Mouse (Mus musculus): ENCODE measurements at regions not wholly inside any gene's neighbourhood (a gene's known extent, or its start where the extent isn't known, plus 50 kb on each side); places are given as distances from the start of the nearest gene placed in this dataset.
A peak's percentile ranks its signal among the peaks of the same experiment; 100 is the strongest.

- no peak for ATAC-seq (ENCODE audit: insufficient number of reproducible peaks, insufficient read depth, low FRiP score, low TSS enrichment, low read depth)
- WGBS, result 18% methylated on average over 11 of the region's 11 CpGs
- H3K27me3 ChIP-seq, result no peaks in the 10 kb centered on the region
- no peaks in the 10 kb centered on the region for H3K36me3 ChIP-seq
- no peak overlapping the region for H3K9ac ChIP-seq
- peak overlapping the region; percentile 12; the same call in 1 of the 2 replicates for H3K4me2 ChIP-seq
- no peaks in the 10 kb centered on the region for H3K9me3 ChIP-seq
- no peak overlapping the region for H3K27ac ChIP-seq
- H3K4me1 ChIP-seq, result 0 out of 2 replicates have a peak, but pooled peaks cover 9% of the 10 kb centered on the region
- no peak overlapping the region for H3K4me3 ChIP-seq
Measured at GRCm38 (mm10) chr11:25157135-25157860, 1053.3 kb downstream of the 5730522E02Rik start.

GRCm38 (mm10) chr11:25157861-25158245 lies 1052.7 kb downstream of the 5730522E02Rik start:
- H3K4me3 ChIP-seq, result no peak overlapping the region
- no peaks in the 10 kb centered on the region for H3K27me3 ChIP-seq
- no peak overlapping the region for H3K27ac ChIP-seq
- no peaks in the 10 kb centered on the region for H3K36me3 ChIP-seq
- H3K9ac ChIP-seq, result no peak overlapping the region
- H3K4me1 ChIP-seq, result 0 out of 2 replicates have a peak, but pooled peaks cover 9% of the 10 kb centered on the region
- H3K9me3 ChIP-seq, result no peaks in the 10 kb centered on the region
- no peak overlapping the region for H3K4me2 ChIP-seq
- 43% methylated on average over 3 of the region's 3 CpGs for WGBS
- ATAC-seq (ENCODE audit: insufficient number of reproducible peaks, insufficient read depth, low FRiP score, low TSS enrichment, low read depth), result no peak

GRCm38 (mm10) chr11:25158884-25159283 lies 1051.7 kb downstream of the 5730522E02Rik start:
- no peak for ATAC-seq (ENCODE audit: insufficient number of reproducible peaks, insufficient read depth, low FRiP score, low TSS enrichment, low read depth)
- Histone ChIP-seq H3K27me3 (no peaks in the 10 kb centered on the region), H3K4me2 (no peak overlapping the region), H3K4me3 (no peak overlapping the region), H3K36me3 (no peaks in the 10 kb centered on the region), H3K9ac (no peak overlapping the region), H3K9me3 (no peaks in the 10 kb centered on the region), H3K4me1 (0 out of 2 replicates have a peak, but pooled peaks cover 9% of the 10 kb centered on the region), H3K27ac (no peak overlapping the region)
- 94% methylated on average over 1 of the region's 1 CpGs for WGBS

GRCm38 (mm10) chr11:25167939-25168338 lies 1042.6 kb downstream of the 5730522E02Rik start:
- no peak overlapping the region for H3K9ac ChIP-seq
- no peak for ATAC-seq (ENCODE audit: insufficient number of reproducible peaks, insufficient read depth, low FRiP score, low TSS enrichment, low read depth)
- H3K4me3 ChIP-seq, result no peak overlapping the region
- no peaks in the 10 kb centered on the region for H3K4me1 ChIP-seq
- H3K9me3 ChIP-seq, result no peaks in the 10 kb centered on the region
- no peak overlapping the region for H3K27ac ChIP-seq
- H3K36me3 ChIP-seq, result no peaks in the 10 kb centered on the region
- WGBS, result 92% methylated on average over 1 of the region's 1 CpGs
- no peaks in the 10 kb centered on the region for H3K27me3 ChIP-seq
- H3K4me2 ChIP-seq, result no peak overlapping the region

GRCm38 (mm10) chr11:25171048-25171447 lies 1039.5 kb downstream of the 5730522E02Rik start:
- Histone ChIP-seq H3K4me3 (no peak overlapping the region), H3K36me3 (no peaks in the 10 kb centered on the region), H3K4me2 (no peak overlapping the region), H3K27me3 (no peaks in the 10 kb centered on the region), H3K9ac (no peak overlapping the region), H3K9me3 (no peaks in the 10 kb centered on the region), H3K27ac (no peak overlapping the region), H3K4me1 (no peaks in the 10 kb centered on the region)
- 55% methylated on average over 1 of the region's 1 CpGs for WGBS
- ATAC-seq (ENCODE audit: insufficient number of reproducible peaks, insufficient read depth, low FRiP score, low TSS enrichment, low read depth), result no peak

All from embryonic facial prominence, embryonic 13.5 days (tissue).